Mouse (Mus musculus): ENCODE results near the gene Tubgcp2.
A peak's percentile ranks its signal among the peaks of the same experiment; 100 is the strongest.

Tubgcp2 gene

GRCm38 (mm10) chr7:140047811-140048311 lies 11.4 kb upstream of the Tubgcp2 start:
- DNase-seq (ENCODE audit: low spot score in 2 of 2): no peak

- no peak for DNase-seq (ENCODE audit: low spot score in 2 of 2)
Measured at GRCm38 (mm10) chr7:140045546-140045945, 9.1 kb upstream of the Tubgcp2 start.

GRCm38 (mm10) chr7:140042728-140043127 lies 6.3 kb upstream of the Tubgcp2 start:
- DNase-seq (ENCODE audit: low spot score in 2 of 2): no peak

GRCm38 (mm10) chr7:140037171-140037555 lies 694 bp upstream of the Tubgcp2 start:
- no peak for DNase-seq (ENCODE audit: low spot score in 2 of 2)

GRCm38 (mm10) chr7:140035456-140035855 lies 1.0 kb downstream of the Tubgcp2 start:
- DNase-seq (ENCODE audit: low spot score in 2 of 2): no peak

GRCm38 (mm10) chr7:140033386-140033785 lies 3.1 kb downstream of the Tubgcp2 start:
- no peak for DNase-seq (ENCODE audit: low spot score in 2 of 2)

GRCm38 (mm10) chr7:140032366-140032765 lies 4.1 kb downstream of the Tubgcp2 start:
- no peak for DNase-seq (ENCODE audit: low spot score in 2 of 2)

GRCm38 (mm10) chr7:140031771-140032170 lies 4.7 kb downstream of the Tubgcp2 start:
- no peak for DNase-seq (ENCODE audit: low spot score in 2 of 2)

GRCm38 (mm10) chr7:140011336-140011735 lies 25.1 kb downstream of the Tubgcp2 start:
- no peak for DNase-seq (ENCODE audit: low spot score in 2 of 2)

GRCm38 (mm10) chr7:140007781-140008180 lies 28.7 kb downstream of the Tubgcp2 start:
- no peak for DNase-seq (ENCODE audit: low spot score in 2 of 2)

- DNase-seq (ENCODE audit: low spot score in 2 of 2): no peak
Measured at GRCm38 (mm10) chr7:140006861-140007611, 29.4 kb downstream of the Tubgcp2 start.

- DNase-seq (ENCODE audit: low spot score in 2 of 2): no peak
Measured at GRCm38 (mm10) chr7:140004666-140005065, 31.8 kb downstream of the Tubgcp2 start.

- DNase-seq (ENCODE audit: low spot score in 2 of 2): no peak
Measured at GRCm38 (mm10) chr7:140001086-140001740, 35.3 kb downstream of the Tubgcp2 start.

- peak; percentile 22 to 61 for DNase-seq (ENCODE audit: low spot score in 2 of 2)
Measured at GRCm38 (mm10) chr7:139998691-139999350, 37.6 kb downstream of the Tubgcp2 start.

GRCm38 (mm10) chr7:139994676-139995075 lies 41.8 kb downstream of the Tubgcp2 start:
- peak; percentile 37 to 54 for DNase-seq (ENCODE audit: low spot score in 2 of 2)

- DNase-seq (ENCODE audit: low spot score in 2 of 2): no peak
Measured at GRCm38 (mm10) chr7:139994202-139994601, 42.3 kb downstream of the Tubgcp2 start.

GRCm38 (mm10) chr7:139993532-139993931 lies 42.9 kb downstream of the Tubgcp2 start:
- no peak for DNase-seq (ENCODE audit: low spot score in 2 of 2)

- DNase-seq (ENCODE audit: low spot score in 2 of 2): no peak
Measured at GRCm38 (mm10) chr7:139992406-139992805, 44.1 kb downstream of the Tubgcp2 start, which contains the start of gene Adam8. Adam8 (minus strand) TSS chr7:139992562.

- DNase-seq (ENCODE audit: low spot score in 2 of 2): no peak
Measured at GRCm38 (mm10) chr7:139990864-139991394, 45.5 kb downstream of the Tubgcp2 start.

- DNase-seq (ENCODE audit: low spot score in 2 of 2): no peak
Measured at GRCm38 (mm10) chr7:139988272-139988671, 48.2 kb downstream of the Tubgcp2 start.

- DNase-seq (ENCODE audit: low spot score in 2 of 2): no peak
Measured at GRCm38 (mm10) chr7:139984505-139984904, 52.0 kb downstream of the Tubgcp2 start.

- DNase-seq (ENCODE audit: low spot score in 2 of 2): no peak
Measured at GRCm38 (mm10) chr7:139982058-139982457, 54.4 kb downstream of the Tubgcp2 start.

Data from right cerebral cortex, postnatal 36 days (tissue).